Mouse (Mus musculus) liver, embryonic 16.5 days (tissue): ENCODE results near the gene Fam20a. TPM values are rescaled to one million over a fixed set of nuclear protein-coding genes. Genes with fewer than 3 reads are reported as not detected.

Source experiments
- ATAC-seq: fragments of 200-750 bp; cut with Nextera tagmentation; 2 replicates; pipeline ENCODE4 v1.8.0; 2017; ENCODE audit warnings: low read depth, mild to moderate bottlenecking, moderate number of reproducible peaks, moderate library complexity
- H3K27ac ChIP-seq: fragments of 300-500 bp; sonication (generic); 2 replicates; pipeline ENCODE4 v1.5.1; 2014; ENCODE audit warnings: mild to moderate bottlenecking, low read length
- H3K27me3 ChIP-seq: fragments of 300-500 bp; sonication (generic); 2 replicates; pipeline ENCODE4 v1.6.1; 2014; ENCODE audit warnings: low read depth, low read length, mixed read lengths; ENCODE audit not compliant: control insufficient read depth, insufficient read depth
- H3K36me3 ChIP-seq: fragments of 300-500 bp; sonication (generic); 2 replicates; pipeline ENCODE4 v1.6.1; 2014; ENCODE audit warnings: mild to moderate bottlenecking; ENCODE audit not compliant: control insufficient read depth, insufficient read depth
- H3K4me1 ChIP-seq: fragments of 300-500 bp; sonication (generic); 2 replicates; pipeline ENCODE4 v1.6.1; 2014; ENCODE audit warnings: low read depth, low read length, mixed read lengths; ENCODE audit not compliant: control insufficient read depth
- H3K4me2 ChIP-seq: fragments of 300-500 bp; sonication (generic); 2 replicates; pipeline ENCODE4 v1.6.1; 2014; ENCODE audit warnings: low read depth, low read length, mixed read lengths
- H3K4me3 ChIP-seq: fragments of 300-500 bp; sonication (generic); 2 replicates; pipeline ENCODE4 v1.5.1; 2014; ENCODE audit warnings: low read depth, mild to moderate bottlenecking, low read length
- H3K9ac ChIP-seq: fragments of 300-500 bp; sonication (generic); 2 replicates; pipeline ENCODE4 v1.6.1; 2014; ENCODE audit warnings: low read depth, low read length
- H3K9me3 ChIP-seq: fragments of 300-500 bp; sonication (generic); replicated peaks from 2 replicates; pipeline ENCODE4 v1.6.1; 2016; ENCODE audit warnings: low read length; ENCODE audit not compliant: control insufficient read depth
- WGBS: fragments of 180-500 bp; shearing (Covaris S2); extraction: QIAGEN DNeasy Blood & Tissue Kit; methylation state at CpG from one replicate; pipeline ENCODE4 v1.1.7; 2014; ENCODE audit not compliant: insufficient replicate concordance; 5-methylcytosine and 5-hydroxymethylcytosine counted together
- polyA plus RNA-seq: library from polyadenylated mRNA; unstranded; fragments of >200 nt; fragmentation: Nextera tagmentation; extraction: Ambion mirVana; gene quantifications from 2 replicates; pipeline ENCODE4 v1.2.1, GENCODE M21; 2015

Fam20a gene
- polyA plus RNA-seq, 1 experiment from 2014 or later, result 10.3 TPM

DNA sequence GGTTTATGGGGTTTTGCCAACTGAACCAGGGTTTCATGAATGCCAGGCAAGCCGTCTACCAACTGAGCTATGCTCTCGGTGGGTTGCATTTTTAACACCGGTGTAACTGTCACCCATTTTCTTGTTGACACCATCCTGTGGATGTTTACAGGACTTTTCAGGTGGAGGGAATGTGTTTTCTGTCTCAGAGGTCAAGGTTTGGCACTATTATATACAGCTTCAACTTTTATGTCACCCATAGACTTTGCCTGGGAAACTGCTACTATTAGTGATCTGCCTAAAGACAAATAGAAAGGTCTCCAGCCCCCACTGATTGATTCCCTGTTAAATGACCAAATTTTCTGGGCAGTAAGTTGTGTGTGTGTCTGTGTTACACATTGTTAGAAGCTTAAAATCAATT is 2.7 kb downstream of the Fam20a start:
- no peaks in the 10 kb centered on the region for H3K9me3 ChIP-seq
- H3K27me3 ChIP-seq, result peaks cover 25% of the 10 kb centered on the region
- no peaks in the 10 kb centered on the region for H3K36me3 ChIP-seq
- WGBS, result 61% methylated on average over 3 of the region's 3 CpGs
- ATAC-seq, result no peak
- H3K4me3 ChIP-seq, result no peak overlapping the region; the same call in 1 of the 2 replicates
- H3K27ac ChIP-seq, result no peak overlapping the region
- H3K9ac ChIP-seq, result no peak overlapping the region
- H3K4me2 ChIP-seq, result peak overlapping the region; percentile 41
- H3K4me1 ChIP-seq, result no peaks in the 10 kb centered on the region; the same call in 1 of the 2 replicates

DNA sequence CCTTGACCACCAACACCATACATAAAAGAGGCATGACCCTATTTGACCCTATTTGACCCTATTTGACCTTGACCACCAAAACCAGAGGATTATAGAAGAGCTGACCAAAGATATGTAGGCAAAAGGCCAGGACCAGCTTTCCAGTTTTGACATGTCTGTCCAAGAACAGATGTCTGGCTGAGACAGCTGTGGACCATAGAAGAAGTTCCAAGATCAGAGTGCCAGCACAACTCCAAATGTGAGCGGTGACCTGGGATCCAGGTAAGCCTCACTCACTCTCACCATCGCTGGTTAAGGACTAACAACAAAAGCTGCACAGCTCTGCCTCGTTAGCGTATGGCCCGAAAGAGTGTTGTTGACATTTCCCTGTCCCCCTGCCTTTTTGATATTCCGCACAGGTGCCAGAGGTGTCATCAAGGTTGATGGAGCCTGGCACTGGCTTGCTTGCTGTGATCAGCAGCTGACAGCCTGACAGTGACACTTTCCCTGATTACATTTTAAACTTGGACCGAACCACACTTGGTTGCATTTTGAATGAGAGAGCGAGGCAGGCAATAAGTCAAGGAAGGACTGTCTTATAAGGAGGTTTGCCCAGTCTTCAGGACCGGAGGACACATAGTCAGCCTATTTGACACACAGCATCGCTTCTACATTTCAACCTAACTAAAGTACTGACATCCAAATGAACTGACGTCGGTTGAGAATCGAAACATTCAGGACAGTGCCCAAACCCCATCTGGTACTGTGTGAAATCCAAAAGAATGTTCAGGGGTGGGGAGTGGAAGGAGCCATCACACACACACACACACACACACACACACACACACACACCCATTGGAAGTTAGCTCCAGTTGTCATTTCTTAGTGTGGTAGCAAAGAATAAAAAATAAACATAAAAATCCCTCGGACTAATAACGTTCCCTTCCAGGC is 3.8 kb downstream of the Fam20a start:
- H3K27me3 ChIP-seq, result peaks cover 25% of the 10 kb centered on the region
- 71% methylated on average over 15 of the region's 15 CpGs for WGBS
- no peaks in the 10 kb centered on the region for H3K9me3 ChIP-seq
- no peaks in the 10 kb centered on the region; the same call in 1 of the 2 replicates for H3K4me1 ChIP-seq
- H3K27ac ChIP-seq, result no peak overlapping the region
- H3K36me3 ChIP-seq, result no peaks in the 10 kb centered on the region
- ATAC-seq, result no peak
- no peak overlapping the region for H3K4me2 ChIP-seq
- no peak overlapping the region for H3K9ac ChIP-seq
- no peak overlapping the region for H3K4me3 ChIP-seq

DNA sequence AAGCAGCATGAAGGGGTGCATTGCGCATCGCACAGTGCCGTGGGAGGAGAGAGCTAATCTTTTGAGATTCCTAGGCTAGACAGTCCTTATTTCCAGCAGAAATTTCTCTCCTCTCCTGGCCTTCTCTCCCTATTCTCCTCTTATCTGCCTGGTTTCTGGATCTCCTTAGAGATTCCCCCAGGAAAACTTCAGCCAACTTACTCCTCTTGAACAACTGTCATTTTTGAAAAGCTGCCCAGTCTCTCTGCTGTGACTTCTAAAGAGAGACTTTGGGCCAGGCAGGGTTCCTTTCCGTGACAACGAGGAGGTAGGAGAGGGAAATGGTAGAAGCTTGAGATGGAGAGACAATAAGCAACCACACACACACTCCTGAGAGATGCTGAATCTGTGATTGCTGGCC is 4.6 kb downstream of the Fam20a start:
- no peak overlapping the region for H3K4me3 ChIP-seq
- no peak overlapping the region for H3K4me2 ChIP-seq
- ATAC-seq, result no peak
- H3K36me3 ChIP-seq, result no peaks in the 10 kb centered on the region
- no peaks in the 10 kb centered on the region for H3K9me3 ChIP-seq
- H3K4me1 ChIP-seq, result no peaks in the 10 kb centered on the region; the same call in 1 of the 2 replicates
- no peak overlapping the region for H3K27ac ChIP-seq
- H3K27me3 ChIP-seq, result peaks cover 22% of the 10 kb centered on the region
- WGBS, result 65% methylated on average over 5 of the region's 5 CpGs
- no peak overlapping the region for H3K9ac ChIP-seq

DNA sequence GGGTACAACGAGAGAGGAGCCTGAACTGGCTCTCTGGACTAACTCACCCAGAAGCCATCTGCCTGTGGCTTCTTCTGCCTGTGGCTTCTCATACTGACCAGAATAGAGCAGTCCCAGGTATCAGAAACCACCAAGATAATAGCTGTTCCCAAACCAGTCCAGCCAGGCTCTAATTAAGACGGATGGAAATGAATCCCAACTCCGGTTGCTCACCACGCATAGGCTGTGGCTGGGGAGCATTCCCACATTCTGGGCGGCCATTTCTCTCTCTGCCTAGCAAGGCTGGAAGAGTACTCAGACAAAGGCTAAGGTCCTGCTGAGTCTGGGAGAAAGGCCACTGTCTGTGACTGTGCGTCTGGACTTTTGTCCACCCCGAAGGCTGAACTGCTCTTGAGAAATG is 5.1 kb downstream of the Fam20a start:
- WGBS, result 65% methylated on average over 7 of the region's 7 CpGs

DNA sequence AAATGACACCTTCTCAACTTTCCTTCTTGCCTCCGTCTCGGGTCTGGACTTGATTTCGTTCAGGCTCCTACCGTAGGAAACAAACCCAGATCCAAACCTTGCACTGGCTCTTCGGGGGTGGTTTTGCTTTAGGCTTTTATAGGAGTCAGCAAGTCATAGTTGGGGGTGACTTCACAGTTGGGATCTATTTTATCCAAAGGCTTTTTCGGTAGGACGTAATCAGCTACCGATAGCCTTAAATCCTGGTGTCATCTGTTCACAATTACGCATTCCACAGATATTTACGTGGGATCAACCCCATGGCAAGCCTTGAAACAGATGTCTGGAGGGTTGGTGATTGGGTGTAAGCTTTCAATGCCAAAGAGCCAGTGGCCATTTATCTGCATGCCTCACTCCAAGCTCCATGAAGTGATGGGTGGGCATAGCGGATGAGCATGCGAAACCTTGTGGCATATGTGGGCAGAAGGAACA is 6.7 kb downstream of the Fam20a start:
- H3K4me2 ChIP-seq, result no peak overlapping the region
- H3K4me1 ChIP-seq, result no peaks in the 10 kb centered on the region; the same call in 1 of the 2 replicates
- H3K27me3 ChIP-seq, result peaks cover 3% of the 10 kb centered on the region
- no peak overlapping the region for H3K9ac ChIP-seq
- H3K4me3 ChIP-seq, result no peak overlapping the region
- WGBS, result 82% methylated on average over 12 of the region's 12 CpGs
- ATAC-seq, result no peak
- no peaks in the 10 kb centered on the region for H3K36me3 ChIP-seq
- no peak overlapping the region for H3K27ac ChIP-seq
- no peaks in the 10 kb centered on the region for H3K9me3 ChIP-seq

More for the DNA sequence above, 5.1 kb downstream of the Fam20a start:
- Histone ChIP-seq H3K36me3 (no peaks in the 10 kb centered on the region), H3K27ac (no peak overlapping the region), H3K27me3 (peaks cover 18% of the 10 kb centered on the region), H3K9me3 (no peaks in the 10 kb centered on the region), H3K4me3 (no peak overlapping the region), H3K4me1 (no peaks in the 10 kb centered on the region; the same call in 1 of the 2 replicates), H3K4me2 (no peak overlapping the region), H3K9ac (no peak overlapping the region)
- ATAC-seq, result no peak

DNA sequence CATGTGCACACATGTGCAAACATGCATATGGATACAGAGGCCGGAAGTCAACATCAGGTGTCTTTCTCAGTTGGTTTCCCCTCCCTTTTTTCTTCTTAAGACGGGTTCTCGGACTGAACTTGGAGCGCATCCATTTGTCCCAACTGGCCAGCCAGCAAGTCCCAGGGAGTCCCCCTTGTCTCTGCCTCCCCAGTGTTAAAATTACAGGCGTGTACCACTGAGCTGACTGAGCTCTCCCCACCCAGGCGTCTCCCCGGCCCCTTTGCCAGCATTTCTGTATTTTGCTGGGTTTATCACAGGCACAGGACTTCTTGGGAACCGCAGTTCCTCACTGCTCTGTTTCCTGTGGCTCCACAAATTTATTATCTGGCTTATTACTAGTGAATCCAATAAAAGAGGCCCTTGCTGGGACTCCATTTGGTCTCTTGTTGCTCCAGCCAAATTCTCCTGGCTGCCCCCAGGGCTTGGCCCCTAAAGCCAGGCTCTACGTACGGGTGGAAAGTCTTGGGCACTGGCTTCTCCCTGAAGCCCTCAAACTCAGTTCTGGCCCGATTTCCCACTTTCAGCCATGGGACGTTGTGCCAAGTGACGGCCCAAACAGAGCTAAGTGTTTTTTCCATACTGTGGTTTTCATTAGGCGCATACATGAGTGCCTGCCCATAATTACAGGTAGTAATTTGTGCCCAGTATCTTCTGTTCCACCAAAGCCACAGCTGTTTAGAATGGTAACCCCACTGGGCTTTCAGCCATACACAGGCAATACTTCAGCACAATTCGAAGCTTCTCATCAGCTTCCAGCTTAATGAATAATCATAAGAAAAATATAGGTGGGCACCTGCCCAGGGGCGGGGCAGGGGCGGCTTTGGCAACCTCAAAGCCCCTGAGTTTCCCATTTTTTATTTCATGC is 7.5 kb downstream of the Fam20a start:
- Histone ChIP-seq H3K27ac (no peak overlapping the region), H3K27me3 (no peaks in the 10 kb centered on the region), H3K4me2 (no peak overlapping the region), H3K4me3 (no peak overlapping the region), H3K36me3 (no peaks in the 10 kb centered on the region), H3K9me3 (no peaks in the 10 kb centered on the region), H3K4me1 (no peaks in the 10 kb centered on the region; the same call in 1 of the 2 replicates), H3K9ac (no peak overlapping the region)
- WGBS, result 67% methylated on average over 17 of the region's 17 CpGs
- ATAC-seq, result no peak

DNA sequence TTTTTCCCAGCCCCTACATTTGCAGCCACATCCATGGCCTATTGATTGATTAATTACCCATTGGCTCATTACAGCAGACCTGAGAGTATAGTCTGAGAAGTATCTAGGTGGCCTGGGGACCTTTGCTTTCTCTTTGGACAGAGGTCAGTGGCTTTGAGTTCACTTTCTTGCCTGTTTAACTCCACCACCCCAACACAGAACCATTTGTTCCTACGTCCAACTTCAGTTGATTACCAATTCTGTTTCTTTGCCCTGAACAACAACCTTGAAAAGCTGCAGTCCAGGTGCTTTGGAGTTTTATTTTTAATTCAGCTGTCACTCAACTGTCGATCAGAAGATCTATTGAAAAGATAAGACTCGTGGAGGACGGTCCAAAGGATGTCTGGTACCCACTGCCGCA is 12.6 kb downstream of the Fam20a start:
- H3K4me1 ChIP-seq, result peaks cover 2% of the 10 kb centered on the region; the same call in 1 of the 2 replicates
- no peak overlapping the region for H3K4me2 ChIP-seq
- no peak overlapping the region for H3K4me3 ChIP-seq
- H3K27me3 ChIP-seq, result no peaks in the 10 kb centered on the region
- no peak for ATAC-seq
- no peaks in the 10 kb centered on the region for H3K9me3 ChIP-seq
- no peaks in the 10 kb centered on the region for H3K36me3 ChIP-seq
- no peak overlapping the region for H3K9ac ChIP-seq
- no peak overlapping the region for H3K27ac ChIP-seq
- 56% methylated on average over 5 of the region's 5 CpGs for WGBS

DNA sequence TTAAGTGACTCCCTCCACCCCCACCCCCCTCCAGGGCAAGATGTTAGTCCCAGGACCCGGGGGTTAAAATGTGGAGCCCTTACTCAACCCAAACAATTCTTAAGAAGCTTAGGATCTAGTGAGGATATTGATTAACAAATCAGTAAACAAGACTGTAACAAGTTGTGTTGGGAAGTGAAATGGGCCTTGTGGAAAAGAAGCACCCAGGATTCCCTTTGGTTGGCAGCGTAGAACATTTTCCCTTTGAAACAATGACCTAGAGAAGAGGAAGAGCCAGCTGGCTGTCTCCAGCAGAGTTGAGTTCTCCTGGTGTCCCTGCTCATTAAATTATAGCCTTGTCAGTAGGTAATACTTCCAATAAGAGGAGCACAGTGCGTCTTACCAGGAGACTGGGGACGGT is 13.3 kb downstream of the Fam20a start:
- WGBS, result 62% methylated on average over 4 of the region's 4 CpGs

More for the DNA sequence above, 13.3 kb downstream of the Fam20a start:
- no peaks in the 10 kb centered on the region for H3K9me3 ChIP-seq
- peaks cover 2% of the 10 kb centered on the region; the same call in 1 of the 2 replicates for H3K4me1 ChIP-seq
- H3K4me2 ChIP-seq, result no peak overlapping the region
- no peak for ATAC-seq
- no peak overlapping the region for H3K4me3 ChIP-seq
- H3K9ac ChIP-seq, result no peak overlapping the region
- no peaks in the 10 kb centered on the region for H3K27me3 ChIP-seq
- H3K27ac ChIP-seq, result no peak overlapping the region
- no peaks in the 10 kb centered on the region for H3K36me3 ChIP-seq
